32 mouse cellular contexts compared by ENCODE assay signal in genomic region chr17:34088124-34088523, GRCm38 (mm10). TPM values are rescaled to one million over a fixed set of nuclear protein-coding genes. Genes with fewer than 3 reads are reported as not detected.
"Had no signal": no experiment of that assay in that cellular context is flagged by ENCODE, and none has a peak within 500 bp of the region (broad histone marks: within the 10 kb centered on the region; RNA-seq: fewer than 3 reads in every experiment).

No protein-coding gene starts in this region.

- ATAC-seq: hindbrain, postnatal 0 days; intestine, embryonic 16.5 days; liver, embryonic 12.5 days had no signal

- H3K9me3 ChIP-seq: heart, embryonic 10.5 days; heart, embryonic 13.5 days; heart, embryonic 15.5 days; hindbrain, embryonic 13.5 days; hindbrain, embryonic 15.5 days; kidney, embryonic 15.5 days; limb, embryonic 13.5 days; limb, embryonic 15.5 days; liver, embryonic 12.5 days had no signal

- H3K27me3 ChIP-seq: hindbrain, embryonic 13.5 days; hindbrain, embryonic 15.5 days had no signal

- H3K9ac ChIP-seq: heart, embryonic 13.5 days; heart, embryonic 15.5 days; hindbrain, embryonic 13.5 days; hindbrain, embryonic 15.5 days; kidney, embryonic 15.5 days; limb, embryonic 13.5 days; limb, embryonic 15.5 days; liver, embryonic 12.5 days; liver, embryonic 14.5 days had no signal

- H3K4me1 ChIP-seq: limb, embryonic 15.5 days had no signal

- H3K4me3 ChIP-seq: gastrocnemius, adult 2 months; heart, embryonic 10.5 days; heart, embryonic 13.5 days; heart, embryonic 15.5 days; hindbrain, embryonic 13.5 days; hindbrain, embryonic 15.5 days; kidney, embryonic 15.5 days; limb, embryonic 13.5 days; limb, embryonic 15.5 days; liver, embryonic 12.5 days had no signal

- H3K27ac ChIP-seq: gastrocnemius, adult 2 months; heart, embryonic 10.5 days; heart, embryonic 13.5 days; heart, embryonic 15.5 days; hindbrain, embryonic 13.5 days; hindbrain, embryonic 15.5 days; hindbrain, postnatal 0 days; kidney, embryonic 15.5 days; kidney, postnatal 0 days; limb, embryonic 13.5 days; limb, embryonic 15.5 days; liver, embryonic 12.5 days; liver, embryonic 14.5 days had no signal

- DNase-seq: gastrocnemius, adult 2 months; gastrocnemius, postnatal 10 days; gastrocnemius, postnatal 25 days; heart, adult 18-20 months; heart, postnatal 14 days; heart, postnatal 36 days; kidney, adult 11 months; kidney, adult 9 months; kidney, postnatal 14 days; kidney, postnatal 36 days; layer of hippocampus, adult 9-11 months; layer of hippocampus, postnatal 36 days; left cerebral cortex, postnatal 4 days had no signal

- H3K36me3 ChIP-seq: heart, embryonic 10.5 days; heart, embryonic 13.5 days; heart, embryonic 15.5 days; hindbrain, embryonic 13.5 days; hindbrain, embryonic 15.5 days; kidney, embryonic 15.5 days; limb, embryonic 13.5 days; limb, embryonic 15.5 days; liver, embryonic 12.5 days had no signal

RNA-seq across cellular contexts. Expression of gene H2-Oa, which starts 4.0 kb away (rescaled TPM):
- total RNA-seq: gastrocnemius, adult 2 months; gastrocnemius, postnatal 10 days; gastrocnemius, postnatal 25 days; gastrocnemius, postnatal 4 days; heart, postnatal 36 days; hindbrain, postnatal 0 days; layer of hippocampus, adult 18-20 months; layer of hippocampus, postnatal 14 days; left cerebral cortex, adult 18-20 months; left cerebral cortex, postnatal 4 days had no signal
- polyA plus RNA-seq: heart, postnatal 0 days; hindbrain, embryonic 13.5 days had no signal

RNA-seq across cellular contexts. Expression of gene H2-DMb2, which starts 55.0 kb away (rescaled TPM):
- polyA plus RNA-seq: hindbrain, embryonic 11.5 days had no signal
